Mouse (Mus musculus): Measurements from ENCODE around the gene Dapk3.
"Not testable (repeated sequence)": the region's sequence is repeated elsewhere in the genome, so short reads cannot be mapped to it uniquely, and the experiment has no call there.

Dapk3 gene

DNA sequence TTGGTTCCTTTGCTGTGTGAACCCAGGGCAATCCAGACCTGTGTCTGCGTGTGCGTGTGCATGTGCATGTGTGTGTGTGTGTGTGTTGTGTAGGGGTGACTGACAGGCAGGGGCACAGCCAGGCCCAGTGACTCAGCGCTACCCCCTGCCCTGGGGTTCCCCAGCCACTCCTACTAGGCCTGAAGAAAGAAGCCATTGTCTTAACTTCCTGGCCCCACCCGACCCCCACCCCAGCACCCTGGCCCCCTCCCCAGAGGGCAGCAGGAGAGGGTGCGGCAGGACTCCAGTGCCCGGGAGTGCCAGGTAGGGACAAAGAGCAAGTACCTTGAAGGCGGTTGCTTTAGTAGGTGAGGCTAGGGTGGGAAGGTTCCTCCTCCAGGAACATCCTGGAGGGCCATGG lies 37.0 kb upstream of the Dapk3 start:
- no peak for DNase-seq (ENCODE audit: extremely low spot score, low spot score)

DNA sequence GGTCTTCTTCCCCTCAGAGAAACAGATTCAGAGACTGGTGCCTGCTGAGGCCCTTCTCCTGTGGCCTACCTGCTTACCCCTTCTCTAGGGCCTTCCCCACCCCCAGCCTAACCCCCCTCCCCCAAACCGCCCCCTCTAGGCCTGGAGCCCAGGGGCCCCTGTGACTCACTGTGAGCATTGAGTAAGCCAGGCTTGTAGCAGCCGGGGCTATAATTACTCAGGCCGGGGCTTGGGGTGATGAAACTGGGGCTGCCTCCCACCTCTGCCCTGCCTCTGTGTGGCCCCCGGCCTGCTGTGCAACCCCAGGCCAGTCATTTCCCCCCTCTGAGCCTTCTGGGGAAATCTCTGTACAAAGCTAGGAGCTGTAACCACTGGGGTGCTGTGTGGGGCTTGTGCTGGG lies 36.5 kb upstream of the Dapk3 start:
- DNase-seq (ENCODE audit: extremely low spot score, low spot score) = no peak

DNA sequence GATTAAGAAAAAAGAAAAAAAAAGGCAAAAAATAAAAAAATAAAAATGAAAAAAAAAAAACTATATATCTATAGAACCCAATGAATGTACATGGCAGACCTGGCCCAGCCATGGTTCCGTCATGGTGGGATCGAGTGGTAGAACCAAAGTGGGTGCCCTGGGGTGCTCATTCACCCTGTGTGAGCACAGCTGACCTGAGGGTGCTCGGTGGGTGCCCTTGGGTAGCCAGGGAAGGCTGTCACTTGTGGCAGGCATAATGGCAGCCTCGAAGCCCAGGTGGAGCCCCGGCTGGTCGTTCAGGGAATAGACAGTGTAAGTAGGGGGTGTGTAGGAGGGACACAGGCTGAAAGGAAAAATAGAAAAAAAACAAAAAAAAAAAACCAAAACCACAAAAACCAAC lies 31.5 kb upstream of the Dapk3 start:
- DNase-seq (ENCODE audit: extremely low spot score, low spot score) = no peak

DNA sequence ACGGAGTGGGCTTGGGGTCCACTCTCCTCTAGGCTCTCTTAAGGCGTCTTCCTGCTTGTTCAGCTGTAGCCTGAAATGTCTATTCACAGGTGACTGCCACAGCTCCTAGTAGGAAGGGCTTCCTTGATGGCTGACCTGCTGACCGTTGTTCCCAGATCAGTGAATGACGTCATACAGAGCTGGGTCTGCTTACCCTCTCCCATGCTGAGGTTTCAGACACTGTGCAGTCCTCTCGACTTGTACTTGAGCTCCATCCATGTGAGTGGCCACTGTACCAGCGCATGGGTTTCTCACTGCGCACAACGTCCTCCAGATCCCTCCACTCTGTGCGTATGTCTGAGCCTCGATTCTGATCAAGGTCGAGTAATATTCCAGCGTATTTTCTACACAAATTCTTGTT lies 30.2 kb upstream of the Dapk3 start:
- DNase-seq (ENCODE audit: extremely low spot score, low spot score) = no peak

DNA sequence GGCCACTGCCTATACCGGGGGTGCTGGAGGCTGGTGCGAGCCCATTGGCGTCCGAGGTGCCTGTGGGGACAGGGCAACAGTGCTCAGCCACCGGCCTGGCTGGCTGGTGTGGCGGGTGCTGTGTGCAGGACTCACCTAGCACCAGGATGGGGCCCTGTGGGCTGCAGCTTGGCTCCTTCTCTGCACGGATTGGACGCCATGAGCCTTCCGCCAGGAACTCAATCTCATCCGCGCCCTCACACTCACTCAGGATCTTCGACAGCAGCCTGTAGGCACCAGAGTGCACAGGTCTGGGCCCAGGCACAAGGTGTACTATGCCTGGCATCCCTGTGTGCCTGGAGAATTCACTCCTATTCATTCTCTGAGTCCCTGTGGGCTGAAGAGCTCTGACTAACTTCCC lies 28.5 kb upstream of the Dapk3 start:
- no peak for DNase-seq (ENCODE audit: extremely low spot score, low spot score)

DNA sequence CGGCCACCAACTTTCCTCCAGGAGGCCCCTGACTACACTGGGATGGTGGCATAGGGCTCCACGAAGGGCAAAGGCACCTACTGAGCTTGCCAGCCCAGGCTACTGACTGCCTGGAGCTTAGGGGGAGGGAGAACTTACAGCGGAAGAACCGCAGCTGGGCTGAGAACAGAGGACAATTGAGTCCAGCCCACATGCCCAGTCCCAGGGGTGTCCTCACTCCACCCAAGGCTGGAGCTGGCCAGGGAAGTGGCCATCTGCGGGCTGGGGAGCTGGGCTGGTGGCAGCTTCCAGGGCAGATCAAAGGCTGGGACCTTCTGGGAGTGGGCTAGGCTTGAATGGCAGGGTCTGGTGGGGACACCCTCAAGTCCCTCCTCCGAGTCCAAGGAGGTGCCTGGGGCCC lies 28.1 kb upstream of the Dapk3 start:
- DNase-seq (ENCODE audit: extremely low spot score, low spot score) = no peak

GRCm38 (mm10) chr10:81161602-81162317 lies 21.0 kb upstream of the Dapk3 start:
- DNase-seq (ENCODE audit: extremely low spot score, low spot score) = peak; percentile 43

- no peak for DNase-seq (ENCODE audit: extremely low spot score, low spot score)
These were observed 20.5 kb upstream of the Dapk3 start for GRCm38 (mm10) chr10:81162318-81162652.

GRCm38 (mm10) chr10:81165118-81165517 lies 17.7 kb upstream of the Dapk3 start:
- no peak for DNase-seq (ENCODE audit: extremely low spot score, low spot score)

DNA sequence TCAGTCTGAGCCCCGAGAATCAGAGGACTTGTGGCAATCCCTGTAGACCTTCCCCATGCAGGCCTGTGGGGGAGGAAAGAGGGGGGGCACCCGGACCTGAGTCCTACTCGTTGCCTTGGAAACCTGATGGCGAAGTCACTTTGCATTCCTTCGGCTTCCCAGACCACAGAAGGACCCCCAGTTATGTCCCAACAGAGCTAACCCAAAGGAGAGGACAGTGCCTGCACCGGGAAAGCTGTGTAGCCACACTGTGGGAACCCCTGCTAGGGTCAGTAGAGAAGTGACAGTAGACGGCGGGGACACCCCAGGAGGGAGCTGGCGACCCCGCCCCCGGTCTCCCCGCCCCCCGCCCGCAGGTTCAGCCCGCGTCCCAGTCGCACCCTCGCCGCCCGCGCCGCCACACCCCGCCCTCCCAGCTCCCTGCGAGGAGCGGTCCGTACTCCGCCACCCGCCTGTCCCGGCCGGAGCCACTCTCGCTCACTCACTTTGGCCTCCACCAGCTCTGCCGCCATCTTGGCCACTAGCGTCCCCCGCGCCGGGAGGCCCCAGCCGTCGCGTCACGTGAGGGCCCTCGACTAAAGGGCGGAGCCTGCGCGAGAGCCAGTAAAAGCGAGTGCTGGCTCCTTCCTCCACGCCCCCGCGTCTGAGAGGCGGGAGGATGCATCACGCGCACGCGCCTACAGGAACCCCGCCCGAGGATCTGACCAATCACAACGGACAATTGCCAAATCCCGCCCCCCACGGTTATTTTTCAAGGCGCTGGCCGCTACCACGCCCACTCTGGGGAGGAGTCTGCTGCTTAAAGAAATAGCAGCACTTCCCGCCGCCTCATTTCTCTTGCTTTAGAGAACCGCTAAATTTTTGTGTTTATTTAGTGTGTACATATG lies 15.4 kb upstream of the Dapk3 start, which contains the start of gene Pias4:
Gene Pias4 (minus strand): TSS at position 724 of the 887 bp plus-strand sequence.
- DNase-seq (ENCODE audit: extremely low spot score, low spot score) = peak; percentile 99

DNA sequence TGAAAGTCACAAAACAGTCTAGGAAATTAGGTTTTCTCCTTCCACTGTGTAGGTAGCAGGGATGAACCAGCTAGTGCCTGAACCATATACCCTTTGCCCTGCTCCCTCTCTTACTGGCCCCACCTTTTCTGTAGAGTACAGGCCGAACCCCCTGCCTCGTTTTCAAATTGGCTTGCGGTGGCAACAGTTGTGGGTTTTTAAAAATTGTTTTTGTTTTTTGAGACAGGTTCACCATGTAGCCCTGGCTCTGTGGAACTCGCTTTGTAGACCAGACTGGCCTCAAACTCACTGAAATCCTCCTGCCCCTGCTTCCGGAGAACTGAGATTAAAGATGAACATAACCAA lies 14.7 kb upstream of the Dapk3 start:
- DNase-seq (ENCODE audit: extremely low spot score, low spot score) = peak; percentile 59

DNA sequence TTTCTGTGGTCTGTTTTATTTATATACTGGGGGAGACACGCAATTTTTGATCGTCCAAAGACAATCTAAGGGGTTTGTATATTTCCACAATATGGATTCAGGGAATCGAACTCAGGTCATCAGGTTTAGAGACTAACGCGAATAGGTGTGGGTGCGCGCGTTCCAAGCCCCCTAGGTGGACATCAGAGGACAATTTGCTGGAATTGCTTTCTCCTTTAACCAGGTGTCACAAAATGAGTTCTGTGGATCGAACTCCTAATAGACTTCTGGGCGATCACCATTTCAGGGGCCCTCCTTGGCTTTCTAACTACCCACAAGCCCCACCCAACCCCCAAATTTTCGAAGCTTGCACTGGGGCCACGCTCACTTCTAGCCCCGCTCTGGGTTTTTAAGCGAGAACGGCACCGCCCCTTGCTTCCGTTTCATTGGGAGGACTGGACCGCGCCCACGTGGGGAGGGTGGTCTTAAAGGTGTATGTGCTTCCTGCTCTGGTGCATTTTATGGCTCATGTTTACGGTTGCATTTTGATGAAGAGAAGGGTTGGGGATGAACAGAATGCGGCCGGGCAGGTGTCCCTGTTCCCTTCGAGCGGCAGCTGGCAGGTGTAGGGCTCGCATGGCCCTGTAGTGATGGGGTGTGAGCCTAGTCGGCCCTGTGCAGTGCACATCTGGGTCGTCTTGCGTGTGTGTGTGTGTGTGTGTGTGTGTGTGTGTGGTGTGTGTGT lies 14.1 kb upstream of the Dapk3 start:
- DNase-seq (ENCODE audit: extremely low spot score, low spot score) = peak; percentile 65

GRCm38 (mm10) chr10:81169411-81169900 lies 13.3 kb upstream of the Dapk3 start:
- not testable (repeated sequence) for DNase-seq (ENCODE audit: extremely low spot score, low spot score)

GRCm38 (mm10) chr10:81173132-81173531 lies 9.7 kb upstream of the Dapk3 start:
- DNase-seq (ENCODE audit: extremely low spot score, low spot score) = peak; percentile 86

DNA sequence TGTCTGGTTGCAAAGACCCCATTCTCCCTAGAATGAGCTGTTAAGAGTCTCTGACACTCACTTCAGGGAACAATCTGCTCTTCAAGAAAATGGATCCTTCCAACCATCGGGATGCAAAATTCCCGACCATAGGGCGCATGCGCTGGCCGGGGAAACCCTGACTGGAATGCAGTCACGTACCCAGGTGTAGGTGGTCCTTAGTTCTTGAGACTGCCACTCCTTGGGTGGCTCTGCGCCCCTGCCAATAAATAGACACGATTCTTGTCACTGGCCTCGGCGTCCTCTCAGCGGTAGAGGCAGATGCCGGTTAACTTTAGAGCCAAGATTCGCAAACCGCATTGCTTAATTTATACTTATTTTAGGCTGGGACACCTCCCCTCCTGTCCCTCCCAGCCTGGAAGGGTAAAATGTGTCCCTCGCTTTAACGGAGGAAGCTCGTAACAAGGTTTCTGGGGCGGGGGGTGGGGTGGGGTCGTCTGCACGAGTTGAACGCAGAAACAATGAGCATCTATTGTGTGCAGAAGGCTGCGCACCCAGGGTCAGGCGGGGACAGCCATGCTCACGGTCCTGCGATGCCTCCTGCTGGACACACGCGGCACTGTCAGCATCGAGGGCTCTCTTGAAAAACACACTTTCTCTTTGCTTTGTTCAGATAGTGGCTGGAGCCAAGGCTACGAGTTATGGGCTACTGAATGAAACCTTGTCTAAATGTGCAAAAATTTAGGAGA lies 8.0 kb upstream of the Dapk3 start:
- DNase-seq (ENCODE audit: extremely low spot score, low spot score) = peak; percentile 92

DNA sequence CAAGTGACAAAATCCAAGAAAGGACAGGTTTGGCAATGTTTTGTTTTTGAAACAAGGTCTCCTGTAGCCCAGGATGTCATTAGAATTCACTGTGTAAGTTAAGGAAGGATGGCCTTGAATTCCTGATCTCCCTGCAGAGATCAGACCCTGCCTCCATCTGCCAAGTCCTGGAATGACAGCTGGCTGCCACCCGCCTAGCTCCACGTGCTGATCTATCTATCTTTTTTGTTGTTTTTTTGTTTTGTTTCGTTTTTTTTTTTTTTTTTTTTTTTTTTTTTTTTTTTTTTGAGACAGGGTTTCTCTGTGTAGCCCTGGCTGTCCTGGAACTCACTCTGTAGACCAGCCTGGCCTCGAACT lies 7.5 kb upstream of the Dapk3 start:
- not testable (repeated sequence) for DNase-seq (ENCODE audit: extremely low spot score, low spot score)

- DNase-seq (ENCODE audit: extremely low spot score, low spot score) = no peak
These were observed 6.8 kb upstream of the Dapk3 start for GRCm38 (mm10) chr10:81175936-81176465.

DNA sequence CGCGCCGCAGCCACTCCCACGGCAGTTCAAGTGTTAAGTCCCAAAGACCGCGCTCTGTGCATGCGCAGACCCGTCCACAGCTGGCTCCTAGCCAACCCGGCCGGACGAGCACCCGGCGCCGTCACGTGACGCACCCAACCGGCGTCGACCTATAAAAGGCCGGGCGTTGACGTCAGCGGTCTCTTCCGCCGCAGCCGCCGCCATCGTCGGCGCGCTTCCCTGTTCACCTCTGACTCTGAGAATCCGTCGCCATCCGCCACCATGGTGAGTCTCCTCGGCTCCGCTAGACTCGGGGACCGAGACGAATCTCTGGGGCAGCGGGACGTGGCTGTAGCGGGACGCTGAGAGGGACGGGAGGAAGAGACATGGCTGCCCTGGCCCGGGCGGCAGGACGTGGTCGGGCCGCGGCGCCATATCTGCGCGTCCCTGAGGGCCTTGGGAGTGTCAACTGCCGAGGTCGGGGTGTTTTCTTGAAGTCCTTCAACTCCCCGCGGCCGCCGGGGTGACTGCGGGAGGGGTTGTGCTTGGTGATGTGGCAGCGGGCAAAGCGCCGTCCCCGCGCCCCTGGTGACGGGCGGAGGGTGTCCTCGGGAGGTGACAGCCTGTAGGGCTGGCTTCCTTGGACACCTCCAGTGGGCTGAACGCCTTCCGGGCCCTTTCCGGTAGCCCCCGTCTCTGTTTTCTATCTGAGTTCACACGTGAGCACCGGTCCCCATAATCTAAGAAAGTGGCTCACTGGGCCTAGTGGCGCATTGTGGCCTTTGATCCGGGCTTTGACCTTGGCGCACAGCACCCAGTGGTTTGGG lies 6.1 kb upstream of the Dapk3 start, which contains the start of gene Eef2:
Gene Eef2 (plus strand): TSS at position 166 of the 806 bp plus-strand sequence.
- DNase-seq (ENCODE audit: extremely low spot score, low spot score) = peak; percentile 98

DNA sequence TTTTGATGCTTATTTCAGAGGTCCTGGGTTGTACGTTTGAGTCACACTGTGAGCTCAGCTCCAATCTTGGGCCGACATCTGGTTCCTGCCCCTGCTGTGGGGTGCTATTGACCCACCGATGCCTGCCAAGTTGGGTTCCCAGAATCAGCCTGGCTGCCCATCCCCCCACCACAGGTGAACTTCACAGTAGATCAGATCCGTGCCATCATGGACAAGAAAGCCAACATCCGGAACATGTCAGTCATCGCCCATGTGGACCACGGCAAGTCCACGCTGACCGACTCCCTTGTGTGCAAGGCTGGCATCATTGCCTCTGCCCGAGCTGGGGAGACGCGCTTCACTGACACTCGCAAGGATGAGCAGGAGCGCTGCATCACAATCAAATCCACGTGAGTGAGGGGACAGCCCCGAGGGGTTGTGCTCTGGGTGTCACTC lies 5.3 kb upstream of the Dapk3 start:
- no peak for DNase-seq (ENCODE audit: extremely low spot score, low spot score)

Data from neural tube, embryonic 10.5 days (tissue).